Mouse (Mus musculus): ENCODE results near the gene a.

- TF ChIP-seq CTCF (conservative IDR thresholded peaks at IDR 0.05; ENCODE audit: low read length), result no peak
- no peak for TF ChIP-seq NANOG (IDR thresholded peaks at IDR 0.05; ENCODE audit: borderline replicate concordance, low read length)
These were observed 56.9 kb downstream of the a start for GRCm38 (mm10) chr2:154848086-154848485.

Measured in E14TG2a.4 (cell line).